Mouse (Mus musculus) stomach, embryonic 14.5 days (tissue): ENCODE results near the gene Zfp78. TPM values are rescaled to one million over a fixed set of nuclear protein-coding genes. Genes with fewer than 3 reads are reported as not detected.

ENCODE experiments used
- polyA plus RNA-seq: library from polyadenylated mRNA; unstranded; fragments of >200 nt; fragmentation: Nextera tagmentation; extraction: Ambion mirVana; gene quantifications from 2 replicates; pipeline ENCODE4 v1.2.1, GENCODE M21; 2014

Gene Zfp78
- polyA plus RNA-seq, 1 experiment from 2014 or later: 4.5 TPM

Other genes with a start within 250 kb of the Zfp78 start
- gene Zfp787, start 207.3 kb upstream of the Zfp78 start, polyA plus RNA-seq: 14.6 and 18.1 TPM in 2 replicates
- 43.5 and 52.4 TPM in 2 replicates for gene Zfp444, start 191.1 kb upstream of the Zfp78 start, polyA plus RNA-seq
- not detected in 2 replicates for gene Galp, start 166.2 kb upstream of the Zfp78 start, polyA plus RNA-seq
- not detected in 2 replicates for gene Zscan5b, start 141.0 kb upstream of the Zfp78 start, polyA plus RNA-seq
- not detected in 2 replicates for gene Epp13, start 110.6 kb upstream of the Zfp78 start, polyA plus RNA-seq
- gene Zfp667, start 76.7 kb upstream of the Zfp78 start, polyA plus RNA-seq: 8.7 and 9.0 TPM in 2 replicates
- 5.2 and 5.8 TPM in 2 replicates for gene Zfp583, start 32.0 kb upstream of the Zfp78 start, polyA plus RNA-seq
- 2.1 and 2.3 TPM in 2 replicates for gene Gm3854, start 19.5 kb upstream of the Zfp78 start, polyA plus RNA-seq
- gene Zfp28, start 20.0 kb downstream of the Zfp78 start, polyA plus RNA-seq: 8.9 and 11.6 TPM in 2 replicates
- gene Smim17, start 35.4 kb downstream of the Zfp78 start, polyA plus RNA-seq: not detected in 2 replicates
- not detected in 2 replicates for gene Gm20715, start 47.0 kb downstream of the Zfp78 start, polyA plus RNA-seq
- gene Olfr1344, start 75.4 kb downstream of the Zfp78 start, polyA plus RNA-seq: 0.13 TPM in 1 of 2 replicates, not detected in the other
- not detected in 2 replicates for gene Olfr1336, start 92.9 kb downstream of the Zfp78 start, polyA plus RNA-seq
- not detected in 2 replicates for gene Olfr1346, start 103.8 kb downstream of the Zfp78 start, polyA plus RNA-seq
- gene Olfr5, start 123.7 kb downstream of the Zfp78 start, polyA plus RNA-seq: not detected in 2 replicates
- gene Olfr1347, start 136.5 kb downstream of the Zfp78 start, polyA plus RNA-seq: not detected in 2 replicates
- not detected in 2 replicates for gene Olfr1348, start 145.5 kb downstream of the Zfp78 start, polyA plus RNA-seq
- not detected in 2 replicates for gene Olfr1349, start 159.7 kb downstream of the Zfp78 start, polyA plus RNA-seq
- not detected in 2 replicates for gene Olfr1350, start 201.6 kb downstream of the Zfp78 start, polyA plus RNA-seq